Mouse (Mus musculus) layer of hippocampus, adult 9-11 months (tissue): ENCODE measurements at regions not wholly inside any gene's neighbourhood (a gene's known extent, or its start where the extent isn't known, plus 50 kb on each side); places are given as distances from the start of the nearest gene placed in this dataset.
A peak's percentile ranks its signal among the peaks of the same experiment; 100 is the strongest.

Experiments used
- DNase-seq: peaks from one replicate; pipeline ENCODE4 v3.0.0; 2022

- peak; percentile 2 for DNase-seq
These were observed 229.7 kb upstream of the Grm3 start for GRCm38 (mm10) chr5:9954652-9955051.

DNA sequence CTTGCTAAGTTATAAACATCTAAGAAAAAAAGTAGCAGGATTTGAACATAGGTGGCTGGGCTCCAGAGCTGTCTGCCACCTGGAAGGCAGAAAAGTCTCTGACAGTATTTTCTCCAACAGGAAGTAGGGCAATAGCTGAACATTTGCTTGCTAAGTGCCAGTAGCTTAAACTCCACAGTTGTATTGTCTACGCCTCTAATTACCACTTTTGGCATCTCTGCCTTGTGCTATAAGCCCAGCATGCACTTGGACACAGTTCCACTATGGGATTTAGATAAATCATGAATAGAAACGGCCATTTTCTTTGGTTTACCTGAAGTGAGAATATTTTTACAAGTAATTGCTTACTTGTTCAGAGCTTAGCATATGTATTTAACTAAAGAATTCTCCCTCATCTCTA, 213.8 kb upstream of the Grm3 start:
- no peak for DNase-seq

- peak; percentile 8 for DNase-seq
These were observed 188.0 kb upstream of the Grm3 start for GRCm38 (mm10) chr5:9912936-9913335.

DNA sequence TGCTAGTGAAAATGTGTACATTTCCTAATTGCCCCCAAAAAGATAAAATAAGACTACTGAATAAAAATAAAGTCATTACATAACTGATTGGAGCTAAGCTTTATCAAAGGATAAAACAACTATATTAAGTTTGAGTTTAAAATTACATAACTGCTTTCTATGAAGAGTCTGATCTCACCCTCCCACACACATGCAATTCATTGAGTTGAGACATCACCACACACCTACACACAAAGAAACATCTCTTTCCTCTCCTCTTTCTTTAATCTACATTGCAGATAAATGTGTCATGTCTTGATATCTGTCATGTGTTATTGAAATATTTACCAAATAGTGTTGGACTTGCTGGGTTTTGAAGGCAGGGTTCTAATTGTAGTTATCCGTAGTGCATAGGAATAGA, 186.8 kb upstream of the Grm3 start:
- DNase-seq, result peak; percentile 10

DNA sequence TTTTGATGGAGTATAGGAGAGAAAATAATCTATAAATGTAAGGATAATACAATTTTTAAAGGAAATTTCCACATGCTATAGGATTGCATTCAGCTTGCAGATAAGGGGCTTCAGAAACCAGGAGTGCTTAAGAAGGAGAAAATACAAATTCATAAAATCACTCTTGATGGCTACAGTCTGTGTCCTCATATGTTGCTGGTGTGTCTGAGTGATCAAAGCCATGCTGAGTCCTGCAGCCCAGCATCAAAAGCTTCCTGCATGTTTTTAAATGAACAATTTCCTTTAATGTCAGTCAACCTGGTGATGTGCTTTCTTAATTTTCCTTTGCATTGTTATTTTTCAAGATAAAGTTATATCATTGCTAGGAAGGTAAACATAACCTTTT, 186.1 kb upstream of the Grm3 start:
- DNase-seq, result no peak

- DNase-seq, result no peak
These were observed 185.6 kb upstream of the Grm3 start for GRCm38 (mm10) chr5:9910452-9911088.

GRCm38 (mm10) chr5:9895297-9895696, 170.3 kb upstream of the Grm3 start:
- DNase-seq, result no peak

GRCm38 (mm10) chr5:9878063-9878462, 153.1 kb upstream of the Grm3 start:
- no peak for DNase-seq

GRCm38 (mm10) chr5:9869091-9869490, 144.1 kb upstream of the Grm3 start:
- no peak for DNase-seq

DNA sequence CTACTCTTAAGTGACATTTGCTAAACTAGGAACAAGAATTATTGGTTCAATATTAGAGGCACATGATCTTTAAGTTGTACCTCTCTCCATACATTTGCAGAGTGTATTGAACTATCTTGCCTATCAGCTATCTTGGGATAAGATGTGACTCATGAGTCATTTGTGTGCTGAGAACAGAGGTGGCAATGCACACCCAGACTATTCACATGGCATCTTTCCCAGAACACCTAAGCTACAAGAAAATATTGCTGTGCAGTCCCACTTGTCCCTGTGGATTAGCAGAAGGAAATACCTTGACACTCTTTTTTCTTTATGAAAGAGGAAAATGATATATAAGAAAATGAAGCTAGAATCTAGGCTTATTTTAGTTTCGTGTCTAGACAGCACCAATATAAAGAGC, 104.8 kb upstream of the Grm3 start:
- DNase-seq, result no peak

DNA sequence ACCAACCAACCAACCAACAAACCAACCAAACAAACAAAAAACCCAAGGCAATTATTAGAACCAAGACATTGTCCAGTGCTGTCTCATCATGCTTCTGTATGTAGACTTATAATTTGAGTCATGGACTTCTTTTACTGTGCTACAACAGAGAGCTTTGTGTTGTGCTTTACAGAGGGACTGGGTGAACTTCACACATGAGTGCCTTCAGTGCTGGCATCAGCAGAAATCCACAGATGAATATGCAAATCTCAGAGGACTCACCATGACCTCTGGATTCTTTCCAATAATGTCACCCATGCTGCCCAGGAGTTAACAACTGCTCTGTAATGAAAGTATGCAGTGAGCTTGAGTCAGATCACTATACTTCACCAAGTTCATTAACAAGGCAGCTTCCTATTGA, 76.7 kb upstream of the Grm3 start:
- no peak for DNase-seq

DNA sequence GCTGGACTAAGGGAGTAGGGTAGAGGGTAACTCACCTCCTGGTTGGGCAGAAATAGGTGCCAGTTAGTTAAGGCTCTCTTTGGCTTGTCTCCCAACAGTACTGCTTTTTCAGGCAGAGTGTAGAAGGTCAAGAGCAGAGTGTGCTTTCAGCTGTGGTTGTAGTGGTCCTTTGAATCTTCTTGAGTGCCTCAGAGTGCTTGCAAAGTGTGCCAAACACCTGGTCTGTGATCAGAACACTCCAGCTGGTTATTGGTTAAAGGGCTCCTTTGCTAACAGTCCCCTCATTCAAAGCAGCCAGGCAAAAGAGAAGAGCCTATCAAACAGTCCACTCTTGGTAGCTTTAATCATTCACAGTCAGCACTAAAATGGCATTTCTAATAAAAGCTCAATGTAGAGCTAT, 56.1 kb upstream of the Grm3 start:
- no peak for DNase-seq
